Mouse (Mus musculus) stomach, postnatal 0 days (tissue): ENCODE results near the gene Styk1. TPM values are rescaled to one million over a fixed set of nuclear protein-coding genes. Genes with fewer than 3 reads are reported as not detected.

Experiments used
- ATAC-seq: fragments of 200-750 bp; cut with Nextera tagmentation; 2 replicates; pipeline ENCODE4 v1.8.0; 2017; ENCODE audit not compliant: low FRiP score, low TSS enrichment
- DNase-seq: peaks from one replicate; pipeline ENCODE4 v3.0.0-alpha.2; 2016; ENCODE audit warnings: low spot score
- H3K27ac ChIP-seq: fragments of 300-500 bp; sonication (generic); replicated peaks from 2 replicates; pipeline ENCODE4 v1.5.1; 2014; ENCODE audit warnings: mild to moderate bottlenecking, control low read depth
- H3K27me3 ChIP-seq: fragments of 300-500 bp; sonication (generic); 2 replicates; pipeline ENCODE4 v1.6.1; 2014; ENCODE audit warnings: low read length; ENCODE audit not compliant: control insufficient read depth, insufficient read depth
- H3K36me3 ChIP-seq: fragments of 300-500 bp; sonication (generic); 2 replicates; pipeline ENCODE4 v1.6.1; 2014; ENCODE audit warnings: low read length, mixed read lengths; ENCODE audit not compliant: control insufficient read depth, insufficient read depth
- H3K4me1 ChIP-seq: fragments of 300-500 bp; sonication (generic); replicated peaks from 2 replicates; pipeline ENCODE4 v1.6.1; 2014; ENCODE audit warnings: antibody characterized with exemption; ENCODE audit not compliant: control insufficient read depth, insufficient read depth
- H3K4me2 ChIP-seq: fragments of 300-500 bp; sonication (generic); replicated peaks from 2 replicates; pipeline ENCODE4 v1.6.1; 2014; ENCODE audit warnings: low read depth, mild to moderate bottlenecking, control low read depth, moderate library complexity
- H3K4me3 ChIP-seq: fragments of 300-500 bp; sonication (generic); 2 replicates; pipeline ENCODE4 v1.5.1; 2014; ENCODE audit warnings: low read depth, low read length, control low read depth
- H3K9ac ChIP-seq: fragments of 300-500 bp; sonication (generic); 2 replicates; pipeline ENCODE4 v1.6.1; 2014; ENCODE audit warnings: mild to moderate bottlenecking, low read length, control low read depth, mixed read lengths
- H3K9me3 ChIP-seq: fragments of 300-500 bp; sonication (generic); 2 replicates; pipeline ENCODE4 v1.6.1; 2016; ENCODE audit warnings: low read length; ENCODE audit not compliant: control insufficient read depth
- CTCF ChIP-seq: IDR thresholded peaks from 2 replicates; pipeline ENCODE4 v1.5.1; 2016; ENCODE audit warnings: antibody characterized with exemption, low read depth, mild to moderate bottlenecking, moderate library complexity
- EP300 ChIP-seq: optimal IDR thresholded peaks from 2 replicates; pipeline ENCODE3; 2016; ENCODE audit warnings: antibody characterized with exemption
- WGBS: fragments of 180-500 bp; shearing (Covaris S2); extraction: QIAGEN DNeasy Blood & Tissue Kit; methylation state at CpG from one replicate; pipeline ENCODE4 v1.1.7; 2014; 5-methylcytosine and 5-hydroxymethylcytosine counted together
- polyA plus RNA-seq: library from polyadenylated mRNA; unstranded; fragments of >200 nt; fragmentation: Nextera tagmentation; extraction: Ambion mirVana; gene quantifications from 2 replicates; pipeline ENCODE4 v1.2.1, GENCODE M21; 2015

Gene Styk1
- polyA plus RNA-seq, 1 experiment from 2014 or later, result 16.4 TPM

DNA sequence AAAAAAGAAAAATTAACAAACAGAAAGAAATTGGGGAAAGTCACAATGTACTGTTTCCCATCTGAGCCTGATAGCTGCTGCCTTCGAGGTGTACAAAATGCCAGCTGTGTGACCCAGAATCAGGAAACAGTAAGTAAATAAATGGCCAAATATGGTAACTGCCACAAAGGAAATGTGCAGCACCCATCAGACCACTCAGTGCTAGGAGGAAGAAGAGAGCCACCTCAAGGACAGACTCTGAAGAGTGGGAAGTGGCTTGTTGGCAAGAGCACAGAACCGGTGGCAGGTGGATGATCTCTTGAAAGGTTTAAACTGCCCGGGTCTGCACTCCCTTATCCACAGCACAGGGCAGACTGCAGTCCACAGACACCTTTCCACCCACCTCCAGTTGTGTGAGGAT lies 45.4 kb downstream of the Styk1 start:
- H3K36me3 ChIP-seq, result no peaks in the 10 kb centered on the region
- 54% methylated on average over 3 of the region's 3 CpGs for WGBS
- no peak overlapping the region for H3K27ac ChIP-seq
- ATAC-seq (no peak), DNase-seq (no peak)
- H3K9ac ChIP-seq, result no peak overlapping the region
- no peaks in the 10 kb centered on the region for H3K4me1 ChIP-seq
- no peaks in the 10 kb centered on the region for H3K27me3 ChIP-seq
- TF ChIP-seq CTCF (no peak), EP300 (no peak)
- no peak overlapping the region for H3K4me2 ChIP-seq
- no peak overlapping the region for H3K4me3 ChIP-seq
- H3K9me3 ChIP-seq, result no peaks in the 10 kb centered on the region

DNA sequence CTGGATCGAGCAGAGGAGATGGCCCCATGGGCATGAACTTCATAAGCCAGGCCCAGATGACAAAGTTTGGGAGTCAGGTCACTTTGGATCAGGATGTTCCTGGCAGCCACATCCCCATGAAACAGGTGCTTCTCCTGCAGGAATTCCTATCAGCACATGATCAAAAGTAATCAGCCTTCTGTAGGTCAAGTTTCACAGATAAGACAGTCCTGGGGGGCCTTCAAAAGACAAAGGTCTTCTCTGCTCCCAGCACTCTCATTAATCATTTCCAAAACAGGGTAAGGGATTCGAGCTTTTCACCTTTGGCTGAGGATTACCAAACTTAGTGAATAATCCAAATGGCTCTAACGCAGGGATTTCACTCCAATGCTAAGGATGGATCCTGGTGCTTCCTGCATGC lies 48.6 kb downstream of the Styk1 start:
- no peak for DNase-seq
- no peaks in the 10 kb centered on the region for H3K36me3 ChIP-seq
- H3K27ac ChIP-seq, result no peak overlapping the region
- H3K9ac ChIP-seq, result no peak overlapping the region
- H3K27me3 ChIP-seq, result no peaks in the 10 kb centered on the region
- no peak for ATAC-seq
- H3K4me3 ChIP-seq, result no peak overlapping the region
- no peak overlapping the region for H3K4me2 ChIP-seq
- WGBS, result 51% methylated on average over 3 of the region's 3 CpGs
- TF ChIP-seq CTCF, result no peak
- no peak for TF ChIP-seq EP300
- H3K9me3 ChIP-seq, result no peaks in the 10 kb centered on the region
- H3K4me1 ChIP-seq, result no peaks in the 10 kb centered on the region

DNA sequence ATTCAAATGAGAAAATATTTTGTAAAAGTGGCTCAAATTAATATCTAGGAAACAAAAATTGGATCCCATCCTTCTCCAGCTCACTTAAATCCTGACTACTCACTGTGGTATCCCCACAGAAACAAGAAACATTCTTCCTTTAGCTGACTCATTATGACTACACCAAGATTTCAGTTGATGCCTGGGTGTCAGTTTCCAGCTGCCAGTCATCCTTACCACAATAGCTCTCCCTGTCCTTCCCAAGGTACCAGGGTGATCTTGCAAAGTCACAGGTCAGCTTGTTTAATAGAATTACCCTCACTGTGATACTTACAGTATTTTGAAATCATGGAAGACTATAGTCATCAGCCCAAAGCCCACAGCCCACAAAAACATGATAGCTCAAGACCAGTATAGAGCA lies 54.9 kb downstream of the Styk1 start:
- Histone ChIP-seq H3K36me3 (no peaks in the 10 kb centered on the region), H3K4me2 (no peak overlapping the region), H3K4me3 (no peak overlapping the region), H3K9me3 (no peaks in the 10 kb centered on the region), H3K27ac (no peak overlapping the region), H3K27me3 (no peaks in the 10 kb centered on the region), H3K4me1 (no peaks in the 10 kb centered on the region), H3K9ac (no peak overlapping the region)
- DNase-seq (no peak), ATAC-seq (no peak)
- TF ChIP-seq EP300, result no peak
- no peak for TF ChIP-seq CTCF

GRCm38 (mm10) chr6:131294435-131295112 lies 58.8 kb downstream of the Styk1 start:
- Histone ChIP-seq H3K9me3 (no peaks in the 10 kb centered on the region), H3K27ac (peak overlapping the region; percentile 50), H3K36me3 (no peaks in the 10 kb centered on the region), H3K27me3 (no peaks in the 10 kb centered on the region), H3K4me1 (0 out of 2 replicates have a peak, but pooled peaks cover 5% of the 10 kb centered on the region), H3K4me3 (no peak overlapping the region), H3K9ac (no peak overlapping the region), H3K4me2 (peak overlapping the region; percentile 23; the same call in 1 of the 2 replicates)
- ATAC-seq (peak; percentile 73), DNase-seq (no peak)
- no peak for TF ChIP-seq CTCF
- TF ChIP-seq EP300, result no peak
- WGBS, result 57% methylated on average over 5 of the region's 5 CpGs

GRCm38 (mm10) chr6:131293916-131294315 lies 59.5 kb downstream of the Styk1 start:
- TF ChIP-seq CTCF, result no peak
- no peak for TF ChIP-seq EP300
- H3K4me3 ChIP-seq, result peak overlapping the region; percentile 79; the same call in 1 of the 2 replicates
- H3K4me2 ChIP-seq, result peak overlapping the region; percentile 67
- no peaks in the 10 kb centered on the region for H3K9me3 ChIP-seq
- H3K9ac ChIP-seq, result no peak overlapping the region
- H3K27ac ChIP-seq, result peak overlapping the region; percentile 50
- peak; percentile 64; the same call in 1 of the 2 replicates for ATAC-seq
- no peak for DNase-seq
- 59% methylated on average over 5 of the region's 5 CpGs for WGBS
- no peaks in the 10 kb centered on the region for H3K36me3 ChIP-seq
- H3K27me3 ChIP-seq, result no peaks in the 10 kb centered on the region
- 0 out of 2 replicates have a peak, but pooled peaks cover 5% of the 10 kb centered on the region for H3K4me1 ChIP-seq
